Mouse (Mus musculus) kidney, postnatal 4 days (tissue): Measurements from ENCODE around the gene Rnf40.
"Not testable (repeated sequence)": the region's sequence is repeated elsewhere in the genome, so short reads cannot be mapped to it uniquely, and the experiment has no call there.

Experiments used
- DNase-seq, 2 experiments: peaks; one replicate each; pipeline ENCODE4 v3.0.0; 2021; ENCODE audit warnings: mixed read lengths in 2 of 2

Rnf40 gene

DNA sequence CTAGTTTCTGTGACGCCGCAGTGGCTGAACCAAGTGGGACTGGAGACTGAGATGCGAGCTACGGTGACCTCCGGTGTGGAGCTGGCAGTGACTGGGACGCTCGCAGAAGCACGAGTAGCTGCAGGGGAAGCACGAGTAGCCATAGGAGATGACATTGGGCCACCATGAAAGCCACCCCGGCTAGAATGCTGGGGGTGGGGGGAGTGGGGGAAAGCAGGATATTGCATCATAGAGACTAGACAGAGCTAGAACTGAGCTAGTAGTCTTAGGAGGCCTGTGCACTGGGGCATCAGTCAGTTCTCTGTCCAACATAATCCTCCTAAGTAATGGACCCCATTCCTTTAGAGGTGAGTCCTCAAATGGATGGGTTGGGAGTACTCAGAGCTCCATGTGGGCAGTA is 15.7 kb downstream of the Rnf40 start:
- no peak for DNase-seq

DNA sequence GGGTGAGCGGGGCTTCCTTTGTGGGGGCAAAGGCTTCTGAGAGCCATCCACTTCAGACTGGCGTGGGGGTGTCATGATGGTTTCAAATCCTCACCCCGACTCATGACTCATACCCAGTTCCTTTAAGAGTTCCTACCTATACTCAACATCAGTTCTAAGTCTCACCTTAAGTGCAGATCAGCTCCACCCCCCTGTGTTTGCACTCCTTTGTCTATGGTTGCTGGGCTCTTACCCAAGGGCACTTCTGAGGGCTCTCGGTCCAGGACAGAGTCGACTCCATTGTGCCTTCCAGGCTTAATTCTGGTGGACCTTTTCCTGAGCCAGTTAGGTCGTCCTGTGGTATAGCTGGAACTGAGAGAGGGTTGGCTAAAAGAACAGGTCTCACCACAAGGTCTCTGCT is 18.6 kb downstream of the Rnf40 start:
- no peak for DNase-seq

DNA sequence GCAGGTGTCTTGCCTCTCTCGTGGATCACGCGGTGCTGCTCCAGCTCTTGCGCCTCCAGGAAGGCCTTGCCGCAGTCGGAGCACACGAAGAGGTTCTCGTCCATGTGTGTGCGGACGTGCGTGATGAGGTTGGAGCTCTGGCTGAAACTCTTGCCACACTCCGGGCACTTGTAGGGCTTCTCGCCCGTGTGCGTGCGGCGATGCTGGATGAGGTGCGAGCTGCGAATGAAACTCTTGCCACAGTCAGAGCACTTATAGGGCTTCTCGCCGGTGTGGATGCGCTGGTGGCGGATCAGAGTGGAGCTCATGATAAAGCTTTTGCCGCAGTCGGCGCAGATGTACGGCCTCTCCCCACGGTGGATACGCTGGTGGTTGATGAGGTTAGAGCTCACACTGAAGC is 22.4 kb downstream of the Rnf40 start:
- no peak for DNase-seq

DNA sequence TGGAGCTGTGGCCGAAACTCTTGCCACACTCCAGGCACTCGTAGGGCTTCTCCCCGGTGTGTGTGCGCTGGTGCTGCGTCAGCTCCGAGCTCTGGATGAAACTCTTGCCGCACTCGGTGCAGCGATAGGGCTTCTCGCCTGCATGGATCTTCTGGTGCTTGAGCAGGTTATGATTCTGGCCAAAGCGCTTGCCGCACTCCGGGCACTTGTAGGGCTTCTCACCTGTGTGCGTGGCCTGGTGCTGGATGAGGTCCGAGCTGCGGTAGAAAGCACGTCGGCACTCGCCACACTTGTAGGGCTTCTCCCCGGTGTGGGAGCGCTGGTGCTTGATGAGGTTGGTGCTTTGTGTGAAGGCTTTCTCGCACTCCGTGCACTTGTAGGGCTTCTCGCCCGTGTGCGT is 23.0 kb downstream of the Rnf40 start:
- no peak for DNase-seq

DNA sequence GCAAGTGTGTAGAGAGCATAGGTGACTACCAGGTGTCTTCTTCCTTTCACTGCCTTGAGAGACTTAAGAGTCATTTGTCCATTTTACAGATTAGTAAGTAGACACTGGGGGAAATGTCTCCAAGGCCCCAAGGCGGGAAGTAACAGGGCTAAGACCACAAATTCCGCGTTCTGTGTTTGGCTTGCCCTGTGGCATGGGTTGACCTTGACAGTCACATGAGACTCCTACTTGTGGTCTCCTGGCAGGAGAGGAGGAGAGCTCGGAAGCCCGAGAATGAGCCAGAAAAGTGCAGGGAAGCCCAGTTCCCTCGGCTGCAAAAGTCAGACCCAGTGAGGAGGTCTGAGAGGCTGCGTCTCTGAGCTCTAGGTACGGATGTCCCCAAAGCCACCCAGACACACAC is 24.9 kb downstream of the Rnf40 start:
- no peak for DNase-seq

DNA sequence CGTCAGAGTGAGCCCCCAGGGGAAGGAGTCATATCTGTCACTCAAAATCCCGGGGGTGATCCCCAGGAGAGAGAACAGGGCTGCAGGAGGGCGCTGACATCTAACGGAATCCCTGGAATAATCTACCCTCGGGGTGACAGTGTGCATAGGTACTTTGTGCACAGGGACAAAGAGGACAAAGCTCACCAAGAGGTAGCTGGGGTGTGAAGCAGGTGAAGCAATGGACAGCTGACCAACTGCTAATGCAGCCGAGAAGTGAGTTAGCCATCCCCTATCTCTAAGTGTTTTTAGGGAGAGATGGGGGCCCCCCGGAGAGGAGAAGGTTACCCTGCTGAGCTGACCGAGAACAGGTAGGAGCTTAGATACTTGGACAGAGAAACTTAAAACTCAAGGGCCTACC is 25.5 kb downstream of the Rnf40 start:
- no peak for DNase-seq

DNA sequence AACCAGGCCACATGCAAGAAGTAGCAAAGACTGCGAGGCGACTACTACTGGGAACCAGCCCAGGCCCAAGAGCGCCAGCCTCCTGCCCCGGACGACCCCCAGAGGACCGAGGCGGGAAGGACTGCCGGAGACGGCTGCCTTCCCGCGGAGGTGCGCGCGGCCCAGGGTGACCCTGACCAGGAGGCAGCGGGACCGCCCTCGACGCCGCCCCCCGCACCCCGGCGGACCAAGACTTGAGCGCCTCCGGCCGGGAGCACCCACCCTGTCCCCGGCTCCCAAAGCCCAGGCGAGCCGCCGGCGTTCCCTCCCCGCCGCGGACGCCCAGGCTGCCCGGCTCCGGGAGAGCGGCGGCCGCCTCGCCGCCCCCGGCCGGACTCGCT is 25.9 kb downstream of the Rnf40 start:
- peak; percentile 72 to 84 for DNase-seq

DNA sequence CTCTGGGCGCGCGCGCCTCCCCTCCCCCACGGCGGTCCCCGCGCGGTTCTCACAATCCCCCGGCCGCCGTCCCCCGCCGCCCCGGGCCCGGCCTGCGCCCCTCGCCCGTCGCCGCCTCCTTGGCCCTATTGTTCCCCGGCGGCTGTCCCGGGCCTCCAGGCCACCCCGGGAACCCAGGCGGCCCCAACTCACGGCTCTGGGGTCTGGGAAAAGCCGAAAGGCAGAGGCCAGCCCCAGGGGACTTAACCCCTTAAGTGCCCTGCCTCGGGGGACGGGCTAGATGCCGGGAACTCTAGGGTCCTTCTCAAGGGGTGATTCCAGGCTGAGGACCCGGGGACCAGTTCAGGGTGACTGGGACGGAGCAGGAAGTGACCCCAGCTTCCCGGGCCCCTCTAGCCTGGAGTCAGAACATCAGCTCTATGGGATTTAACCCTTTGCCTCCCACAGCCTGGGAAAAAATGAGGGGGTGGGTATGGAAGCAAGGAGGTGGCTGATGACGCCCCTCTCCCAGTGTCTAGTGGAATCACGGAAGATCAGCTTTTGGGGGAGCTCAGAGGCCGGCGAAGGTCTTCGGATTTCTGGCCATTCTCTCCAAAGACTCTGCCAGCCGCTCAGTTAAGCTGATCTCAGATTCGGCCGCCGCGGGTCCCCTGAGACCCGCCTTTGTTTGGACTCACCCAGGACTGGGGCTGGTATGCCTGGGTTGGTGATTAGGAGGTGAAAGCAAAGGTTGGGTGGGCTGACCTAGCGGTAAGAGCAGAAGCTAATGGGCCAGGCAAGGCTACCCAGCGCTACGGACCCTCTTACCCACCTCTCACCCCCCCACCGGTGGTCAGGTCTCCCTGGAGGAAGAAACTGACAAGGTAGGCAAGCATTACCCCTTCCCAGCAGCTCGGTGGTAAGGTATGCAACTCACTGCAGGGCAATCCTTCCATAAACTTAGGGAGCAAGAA is 26.6 kb downstream of the Rnf40 start, which contains the start of gene Zfp629:
Gene Zfp629, minus strand, starts transcription at position 907 of the 953 bp plus-strand sequence.
- DNase-seq = peak; percentile 79 to 90

DNA sequence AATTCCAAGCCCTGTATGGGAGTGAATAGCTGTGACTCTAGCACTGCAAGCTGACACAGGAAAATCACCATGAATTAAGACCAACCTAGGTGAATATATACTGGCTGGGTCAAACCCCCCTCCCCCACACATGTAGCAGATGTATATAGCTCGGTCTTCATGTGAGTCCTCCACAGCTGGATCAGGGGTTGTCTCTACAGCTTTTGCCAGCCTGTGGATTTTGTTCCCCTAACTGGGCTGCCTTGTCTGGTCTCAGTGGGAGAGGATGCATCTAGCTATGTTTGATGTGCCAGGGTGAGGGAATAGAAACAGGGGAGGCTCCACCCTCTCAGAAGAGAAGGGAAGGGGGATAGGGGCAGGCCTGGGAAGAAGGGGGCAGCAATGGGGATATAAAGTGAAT is 27.8 kb downstream of the Rnf40 start:
- no peak for DNase-seq

DNA sequence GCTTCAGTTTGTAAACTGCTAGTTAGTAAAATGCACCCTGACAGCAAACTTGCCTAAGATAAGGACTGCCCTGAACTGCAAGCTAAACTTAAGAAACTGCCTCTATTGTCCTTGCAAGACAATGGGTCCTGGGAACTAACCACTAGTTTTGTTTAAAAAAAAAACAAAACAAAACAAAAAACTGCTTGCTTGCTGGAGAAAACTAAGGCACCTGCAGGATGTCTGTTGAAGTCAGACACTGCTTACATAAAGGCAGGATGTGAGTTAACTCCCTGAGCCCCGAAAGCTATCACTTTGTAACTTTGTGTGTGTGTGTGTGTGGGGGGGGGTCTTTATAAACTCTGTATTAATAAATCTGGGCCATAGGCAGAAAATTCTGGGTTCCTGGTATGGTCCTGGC is 28.3 kb downstream of the Rnf40 start:
- no peak for DNase-seq

DNA sequence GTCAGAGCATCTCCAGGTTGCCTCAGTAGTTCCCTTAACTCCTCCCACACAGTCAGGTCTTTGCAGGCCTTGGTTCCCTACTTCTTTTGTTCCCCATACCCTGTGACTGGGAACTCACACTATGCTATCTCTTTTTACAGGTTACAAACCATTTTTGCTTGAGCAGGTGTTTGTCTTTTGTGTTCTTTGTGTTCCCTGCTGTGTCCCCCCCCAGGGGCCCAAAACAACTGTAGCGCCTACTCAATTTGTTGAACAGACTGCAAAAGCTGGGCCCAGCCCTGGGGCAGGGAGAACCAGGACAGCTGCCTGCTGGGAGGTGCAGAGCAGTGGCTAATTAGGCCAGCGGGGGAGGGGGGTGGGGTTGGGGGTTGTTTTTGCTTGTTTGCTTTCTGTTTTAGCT is 29.4 kb downstream of the Rnf40 start:
- DNase-seq = no peak

DNA sequence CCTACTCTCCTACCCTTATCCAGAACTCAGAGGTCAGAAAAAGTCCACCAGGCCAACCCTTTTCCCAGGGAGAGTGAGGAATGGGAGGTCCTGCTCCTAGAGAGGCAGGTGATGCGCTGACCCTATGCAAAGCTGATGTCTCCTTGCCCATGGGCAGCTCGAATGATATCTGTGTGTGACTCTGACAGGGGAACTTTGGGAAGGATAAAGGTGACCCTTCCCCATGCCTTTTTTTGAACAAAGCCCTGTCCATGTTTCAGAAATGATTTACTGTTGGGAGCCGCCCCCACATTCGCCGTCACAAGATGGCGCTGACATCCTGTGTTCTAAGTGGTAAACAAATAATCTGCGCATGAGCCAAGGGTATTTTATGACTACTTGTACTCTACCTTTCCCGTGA is 29.8 kb downstream of the Rnf40 start:
- DNase-seq = not testable (repeated sequence)

DNA sequence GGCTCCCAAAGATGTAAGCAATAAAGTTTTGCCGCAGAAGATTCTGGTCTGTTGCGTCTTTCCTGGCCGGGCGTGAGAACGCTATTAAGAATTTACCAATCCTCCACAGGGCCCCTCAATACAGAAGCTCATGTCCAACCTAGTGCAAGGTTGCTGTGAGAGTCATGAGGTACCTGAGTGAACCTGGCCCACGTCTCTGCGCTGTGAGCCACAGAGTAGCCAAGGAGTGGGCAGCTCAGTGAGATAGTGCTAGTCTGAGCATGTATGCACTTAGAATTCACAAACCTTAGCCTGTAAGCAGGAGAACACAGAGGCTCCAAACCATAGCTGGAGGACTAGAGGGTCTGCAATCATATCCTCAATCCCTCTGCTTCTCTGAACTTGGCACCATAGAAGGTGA is 37.5 kb downstream of the Rnf40 start:
- no peak for DNase-seq

DNA sequence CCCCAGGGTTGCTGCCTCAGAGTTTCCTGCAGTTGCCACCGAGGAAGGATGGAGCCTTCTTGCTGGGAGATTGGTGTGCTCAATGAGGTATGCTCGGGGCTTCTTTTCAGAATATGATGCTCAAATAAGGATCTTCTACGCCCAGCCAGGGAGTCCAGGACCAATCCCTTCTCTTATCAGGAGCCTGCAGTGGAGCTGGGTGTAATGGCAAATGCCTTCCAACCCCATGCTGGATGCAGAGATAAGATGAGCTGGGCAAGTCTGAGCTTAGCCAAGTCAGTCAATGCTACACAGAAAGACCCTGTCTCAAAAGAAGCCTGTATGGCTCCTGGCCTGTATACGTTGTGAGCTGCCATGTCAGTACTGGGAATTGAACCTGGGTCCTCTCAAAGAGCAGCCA is 37.9 kb downstream of the Rnf40 start:
- DNase-seq = no peak

DNA sequence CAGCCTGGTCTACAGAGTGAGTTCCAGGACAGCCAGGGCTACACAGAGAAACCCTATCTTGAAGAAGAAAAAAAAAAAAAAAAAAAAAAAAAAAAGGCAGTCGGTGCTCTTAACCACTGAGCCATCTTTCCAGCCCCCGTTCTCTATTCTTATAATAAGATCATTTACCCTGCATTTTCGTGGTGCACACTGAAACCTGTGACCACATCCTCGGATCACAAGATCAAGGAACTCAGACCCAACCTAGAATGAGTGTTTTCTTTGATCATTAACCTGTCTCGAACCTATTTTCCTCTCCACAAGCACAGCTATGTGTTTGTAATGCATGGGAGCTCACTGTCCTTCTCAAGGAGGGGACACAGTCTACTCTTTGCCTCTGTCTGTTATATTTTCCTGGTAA is 40.1 kb downstream of the Rnf40 start:
- DNase-seq = no peak

DNA sequence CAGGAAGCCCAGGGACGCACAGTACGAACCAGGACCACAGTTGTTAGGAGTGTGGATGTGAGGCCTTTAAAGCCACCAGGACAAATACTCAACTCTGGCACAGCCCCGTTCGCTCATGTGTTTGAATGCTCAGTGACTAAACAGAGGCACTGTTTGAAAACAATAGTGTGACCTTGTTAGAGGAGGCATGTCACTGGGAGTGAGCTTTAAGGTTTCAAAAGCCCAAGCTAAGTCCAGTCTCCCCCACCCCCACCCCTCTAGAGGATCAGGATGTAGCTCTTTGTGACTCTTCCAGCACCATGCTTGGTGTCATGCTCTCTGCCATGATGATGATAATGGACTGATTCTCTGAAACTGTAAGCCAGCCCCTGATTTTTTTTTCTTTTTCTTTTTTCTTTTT is 42.8 kb downstream of the Rnf40 start:
- no peak for DNase-seq

DNA sequence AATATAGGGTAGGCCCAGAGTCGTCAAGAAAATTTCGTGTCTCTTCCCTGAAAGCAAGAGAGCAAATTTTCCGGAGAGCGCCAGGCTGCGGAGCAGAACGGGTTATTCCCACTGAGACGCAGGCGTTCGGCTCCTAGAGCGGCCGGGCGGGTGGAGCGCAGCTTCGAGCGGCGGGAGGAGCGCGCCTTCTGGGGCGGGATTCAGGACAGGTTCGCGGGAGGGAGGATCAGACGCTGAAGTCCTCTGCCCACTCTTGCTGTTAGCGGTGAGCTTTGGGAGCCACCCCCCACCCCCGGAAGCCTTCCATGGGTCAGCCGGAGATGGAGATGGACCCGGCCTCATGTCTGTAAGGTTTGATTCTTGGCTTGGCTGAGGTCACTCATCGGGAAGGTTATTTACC is 48.4 kb downstream of the Rnf40 start:
- peak; percentile 87 to 91 for DNase-seq

DNA sequence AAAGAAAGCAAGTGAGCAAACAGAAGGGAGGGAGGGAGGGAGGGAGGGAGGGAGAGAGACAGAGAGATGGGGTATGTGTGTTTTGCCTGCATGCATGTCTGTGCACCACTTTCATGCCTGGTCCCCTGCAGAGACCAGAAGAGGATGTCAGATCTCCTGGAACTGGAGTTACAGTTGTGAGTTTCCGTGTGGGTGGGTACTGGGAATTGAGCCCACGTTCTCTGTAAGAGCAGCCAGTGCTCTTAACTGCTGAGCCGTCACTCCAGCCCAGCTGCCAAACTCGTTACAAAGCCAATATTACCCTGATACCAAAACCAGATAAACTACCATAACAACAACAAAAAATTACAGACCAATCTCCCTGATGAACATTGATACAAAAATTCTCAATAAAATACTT is 52.7 kb downstream of the Rnf40 start:
- no peak for DNase-seq

DNA sequence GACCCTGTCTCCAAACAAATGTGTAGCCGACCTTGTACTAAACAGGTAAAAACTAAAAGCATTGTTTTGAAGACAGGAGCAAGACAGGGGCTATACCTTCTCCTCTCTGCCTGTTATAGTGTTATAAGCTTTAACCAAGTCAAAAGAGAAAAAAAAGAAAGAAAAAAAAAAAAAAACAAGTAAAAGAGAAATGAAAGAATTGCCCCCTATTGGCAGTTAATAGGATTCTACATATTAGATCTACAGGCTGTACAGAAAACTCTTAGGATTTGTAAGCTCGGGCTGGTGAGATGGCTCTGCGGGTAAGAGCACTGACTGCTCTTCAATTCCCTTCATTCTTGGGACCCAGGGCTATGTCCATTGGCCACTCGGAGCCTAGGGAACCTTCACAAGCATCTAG is 53.7 kb downstream of the Rnf40 start:
- DNase-seq = no peak

DNA sequence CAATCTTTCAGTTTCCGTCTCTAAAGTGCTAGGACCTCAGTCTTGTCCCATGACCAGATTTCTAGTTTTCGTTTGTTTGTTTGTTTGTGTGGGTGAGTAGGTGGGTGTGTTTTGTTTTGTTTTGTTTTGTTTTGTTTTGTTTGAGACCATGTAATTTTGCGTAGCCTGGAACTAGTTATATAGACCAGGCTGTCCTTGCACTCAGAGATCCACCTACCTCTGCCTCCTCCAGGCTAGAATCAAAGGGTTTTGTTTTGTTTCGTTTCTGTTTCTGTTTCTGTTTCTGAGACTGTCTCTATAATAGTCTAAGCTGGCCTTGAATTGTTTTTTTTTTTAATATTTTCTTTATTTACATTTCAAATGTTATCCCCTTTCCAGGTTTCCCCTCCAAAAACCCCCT is 57.8 kb downstream of the Rnf40 start:
- DNase-seq = no peak

DNA sequence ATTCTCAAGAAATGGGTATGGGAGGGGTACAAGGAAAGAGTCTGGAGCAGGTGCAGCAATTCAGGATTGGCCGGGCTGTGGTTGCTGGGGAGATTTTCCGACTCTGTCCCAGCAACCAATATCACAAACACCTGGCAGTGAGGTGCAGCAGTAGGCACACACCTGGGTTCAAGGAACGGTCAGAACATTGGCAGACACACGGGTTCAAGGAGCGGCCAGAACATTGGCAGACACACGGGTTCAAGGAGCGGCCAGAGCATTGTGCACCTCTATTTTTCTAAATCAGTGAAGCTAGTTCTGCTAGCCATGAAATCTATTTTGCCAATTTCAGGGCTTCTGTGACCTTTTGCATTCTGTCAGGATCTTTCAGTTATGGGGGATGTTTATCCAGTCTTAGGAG is 59.0 kb downstream of the Rnf40 start:
- not testable (repeated sequence) for DNase-seq

DNA sequence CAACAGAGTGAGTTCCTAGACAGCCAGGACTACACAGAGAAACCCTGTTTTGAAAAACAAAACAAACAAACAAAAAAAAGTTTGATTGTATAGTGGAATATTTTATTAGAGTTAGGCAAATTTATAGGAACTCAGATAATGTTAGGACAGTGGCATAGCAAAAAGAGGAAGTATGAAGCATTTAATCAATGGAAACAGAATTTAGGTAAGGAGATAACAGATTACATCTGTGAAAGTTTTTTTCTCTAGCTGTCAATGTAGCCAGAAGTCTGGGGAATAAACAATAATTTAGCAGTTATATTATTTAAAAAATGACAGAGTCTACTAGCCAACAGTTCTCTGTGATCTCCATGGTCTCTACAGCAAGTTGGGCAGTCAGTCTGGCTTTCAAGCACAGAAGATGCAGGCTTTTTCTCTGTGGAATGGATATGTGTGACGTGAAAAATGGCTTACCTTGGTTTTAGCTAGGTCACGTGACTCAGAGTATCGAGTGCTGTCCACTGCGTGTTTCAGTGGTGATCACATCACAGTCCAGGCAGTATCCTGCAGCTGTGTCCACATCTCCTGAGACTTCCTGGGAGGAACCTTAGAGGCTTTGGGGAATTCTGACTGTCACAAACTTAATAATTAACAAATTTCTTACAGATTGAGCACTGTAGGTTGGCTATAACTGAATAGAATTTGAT is 60.1 kb downstream of the Rnf40 start:
- DNase-seq = no peak

DNA sequence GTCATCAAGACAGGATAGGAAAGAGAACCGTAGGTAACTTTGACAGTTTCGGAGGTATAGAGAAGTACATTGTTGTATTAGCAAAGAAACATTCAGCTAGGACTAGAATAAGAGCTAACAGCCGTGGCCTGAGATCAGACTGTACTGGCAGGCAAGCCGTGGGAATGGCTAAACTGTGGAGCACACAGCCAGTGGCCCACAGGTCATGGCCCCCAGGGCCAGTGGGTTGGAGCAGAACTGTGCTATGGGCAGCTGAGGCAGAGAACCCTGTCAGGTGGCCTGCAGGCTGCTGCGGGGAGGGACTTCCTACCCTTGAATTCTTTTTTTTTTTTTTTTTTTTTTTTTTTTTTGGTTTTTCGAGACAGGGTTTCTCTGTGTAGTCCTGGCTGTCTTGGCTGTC is 60.6 kb downstream of the Rnf40 start:
- DNase-seq = no peak

DNA sequence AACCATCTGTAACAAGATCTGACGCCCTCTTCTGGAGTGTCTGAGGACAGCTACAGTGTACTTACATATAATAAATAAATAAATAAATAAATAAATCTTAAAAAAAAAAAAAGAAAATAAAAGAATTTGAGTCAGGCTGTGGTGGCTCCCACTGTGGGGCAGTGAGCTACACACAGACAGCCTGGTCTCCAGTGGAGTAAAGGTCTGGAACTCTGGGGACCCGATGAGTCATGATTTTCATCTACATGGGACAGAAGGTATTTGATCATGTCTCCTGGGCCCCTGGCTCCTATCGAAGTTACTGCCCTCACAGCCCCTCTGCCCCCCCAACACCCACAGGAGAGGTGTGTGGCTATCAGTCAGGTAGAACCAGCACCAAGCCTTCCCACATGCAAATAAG is 63.1 kb downstream of the Rnf40 start:
- peak in 1 of 2 experiments; percentile 17 for DNase-seq
